Comparison of ENCODE assay signal across 16 mouse cellular contexts in genomic region chrX:35930934-35931406, GRCm38 (mm10). TPM values are rescaled to one million over a fixed set of nuclear protein-coding genes. Genes with fewer than 3 reads are reported as not detected.
DNase-seq lines count a peak whose midpoint lies in the region; ATAC-seq and TF ChIP-seq lines count a peak whose summit lies in the region.
"Had no signal": no experiment of that assay in that cellular context is flagged by ENCODE, and none has a peak within 500 bp of the region (broad histone marks: within the 10 kb centered on the region; RNA-seq: fewer than 3 reads in every experiment).

No protein-coding gene starts in this region.

- no peak overlapping the region for H3ac ChIP-seq in myocyte (ENCODE audit: control insufficient read depth, insufficient read length)

- H3K36me3 ChIP-seq in CH12.LX (replicated peaks in 1 of 2; ENCODE audit: control insufficient read depth in 1 of 2, insufficient read depth in 1 of 2, low read length in 1 of 2), result no peaks in the 10 kb centered on the region
- no peaks in the 10 kb centered on the region for H3K36me3 ChIP-seq in intestine, embryonic 14.5 days (ENCODE audit: control insufficient read depth, insufficient read depth, low read length)
- no peaks in the 10 kb centered on the region for H3K36me3 ChIP-seq in myocyte (ENCODE audit: control insufficient read depth, insufficient read depth)
- H3K36me3 ChIP-seq: hindbrain, embryonic 15.5 days; kidney, embryonic 15.5 days; lung, embryonic 15.5 days; midbrain, embryonic 12.5 days had no signal

- 57% methylated on average over 3 of the region's 3 CpGs for WGBS in intestine, embryonic 14.5 days

- peak overlapping the region in 2 of 3 experiments; percentile 19 to 34 for H3K4me3 ChIP-seq in CH12.LX (replicated peaks in 1 of 3; ENCODE audit: low read depth in 2 of 3, low read length in 2 of 3, poor library complexity in 1 of 3)
- H3K4me3 ChIP-seq in intestine, embryonic 14.5 days (ENCODE audit: low read depth, low read length), result no peak overlapping the region
- H3K4me3 ChIP-seq in myocyte, result no peak overlapping the region
- H3K4me3 ChIP-seq: hindbrain, embryonic 15.5 days; kidney, embryonic 15.5 days; lung, embryonic 15.5 days; midbrain, embryonic 12.5 days had no signal

- no peaks in the 10 kb centered on the region for H3K9me3 ChIP-seq in CH12.LX (replicated peaks; ENCODE audit: low read length)
- H3K9me3 ChIP-seq in intestine, embryonic 14.5 days (ENCODE audit: control insufficient read depth, low read length), result no peaks in the 10 kb centered on the region
- H3K9me3 ChIP-seq: hindbrain, embryonic 15.5 days; kidney, embryonic 15.5 days; lung, embryonic 15.5 days; midbrain, embryonic 12.5 days had no signal

- H3K4me2 ChIP-seq in CH12.LX (ENCODE audit: insufficient read depth, low read depth, poor library complexity, severe bottlenecking) (peak overlapping the region; percentile 84), myocyte (ENCODE audit: low read depth) (peak overlapping the region; percentile 69)
- no peak overlapping the region for H3K4me2 ChIP-seq in intestine, embryonic 14.5 days (ENCODE audit: low read length)
- H3K4me2 ChIP-seq: hindbrain, embryonic 15.5 days; kidney, embryonic 15.5 days; lung, embryonic 15.5 days; midbrain, embryonic 12.5 days had no signal

- peak overlapping the region; percentile 14; the same call in 1 of the 2 replicates for H3K9ac ChIP-seq in CH12.LX (ENCODE audit: insufficient read depth, low read depth)
- H3K9ac ChIP-seq in intestine, embryonic 14.5 days (ENCODE audit: low read length), result no peak overlapping the region
- H3K9ac ChIP-seq: hindbrain, embryonic 15.5 days; kidney, embryonic 15.5 days; lung, embryonic 15.5 days; midbrain, embryonic 12.5 days had no signal

- in situ Hi-C loops in CH12.LX (cut with MboI; ENCODE audit: low pct_ligation_motif_present, low pct_unique_long_range_greater_than_20kb, low sequenced_read_pairs), result no loop called here

- peak overlapping the region; percentile 88 for H3K27ac ChIP-seq in CH12.LX (ENCODE audit: insufficient read depth, low read depth)
- no peak overlapping the region for H3K27ac ChIP-seq in intestine, embryonic 14.5 days (ENCODE audit: low read depth)
- H3K27ac ChIP-seq: hindbrain, embryonic 15.5 days; kidney, embryonic 15.5 days; lung, embryonic 15.5 days; midbrain, embryonic 12.5 days had no signal

- TF ChIP-seq RAD21 in CH12.LX (IDR thresholded peaks at IDR 0.05; ENCODE audit: low read depth, low read length), result no peak

- peak; percentile 87 for ATAC-seq in intestine, embryonic 14.5 days (replicated peaks; ENCODE audit: low FRiP score, low TSS enrichment, low read depth)

- peak; percentile 45; the same call in 1 of the 2 replicates for TF ChIP-seq POLR2A in CH12.LX (IDR thresholded peaks at IDR 0.05; ENCODE audit: low read depth, low read length)
- TF ChIP-seq POLR2A in myocyte (IDR thresholded peaks at IDR 0.05; ENCODE audit: insufficient read length, low read depth), result no peak

- peaks cover 5% of the 10 kb centered on the region; the same call in 1 of the 2 replicates for H3K79me2 ChIP-seq in CH12.LX (replicated peaks; ENCODE audit: control insufficient read depth, extremely low read depth, insufficient read depth, poor library complexity, severe bottlenecking)
- peaks cover 5% of the 10 kb centered on the region for H3K79me2 ChIP-seq in myocyte (ENCODE audit: control insufficient read depth, insufficient read depth)

- dilution Hi-C loops in CH12.LX (cut with MboI; ENCODE audit: extremely low pct_ligation_motif_present, extremely low pct_unique_long_range_greater_than_20kb, low sequenced_read_pairs), result no loop called here

- peaks cover 17 to 69% of the 10 kb centered on the region in 2 experiments for H3K4me1 ChIP-seq in CH12.LX (ENCODE audit: control insufficient read depth in 1 of 2, insufficient read depth in 2 of 2)
- H3K4me1 ChIP-seq in intestine, embryonic 14.5 days (replicated peaks; ENCODE audit: control insufficient read depth, insufficient read depth, low read length), result no peaks in the 10 kb centered on the region
- H3K4me1 ChIP-seq: hindbrain, embryonic 15.5 days; kidney, embryonic 15.5 days; lung, embryonic 15.5 days; midbrain, embryonic 12.5 days had no signal

- no peak for TF ChIP-seq CTCF in CH12.LX (conservative IDR thresholded peaks at IDR 0.05 in 1 of 2, IDR thresholded peaks at IDR 0.05 in 1 of 2; ENCODE audit: low read depth in 2 of 2, low read length in 2 of 2)

- no peak for TF ChIP-seq EP300 in CH12.LX (IDR thresholded peaks at IDR 0.05; ENCODE audit: low read length)

- H3K27me3 ChIP-seq in CH12.LX (replicated peaks) (no peaks in the 10 kb centered on the region), myocyte (ENCODE audit: control insufficient read depth, insufficient read depth, insufficient read length) (no peaks in the 10 kb centered on the region)
- H3K27me3 ChIP-seq in intestine, embryonic 14.5 days (replicated peaks; ENCODE audit: control insufficient read depth, insufficient read depth, low read length), result no peaks in the 10 kb centered on the region
- H3K27me3 ChIP-seq: hindbrain, embryonic 15.5 days; kidney, embryonic 15.5 days; lung, embryonic 15.5 days; midbrain, embryonic 12.5 days had no signal

- peak; percentile 43 for DNase-seq in 3134 (ENCODE audit: extremely low read depth, insufficient read length, low spot score)
- peak; percentile 73 for DNase-seq in CH12.LX (ENCODE audit: extremely low read depth)
- DNase-seq in intestine, embryonic 14.5 days (ENCODE audit: low spot score), result no peak
- no peak for DNase-seq in kidney, postnatal 14 days
- no peak for DNase-seq in frontal cortex, postnatal 14 days (ENCODE audit: low spot score in 2 of 2)
- DNase-seq in lung, postnatal 14 days, result no peak
- DNase-seq in left cerebral cortex, adult 18-20 months (ENCODE audit: low spot score in 2 of 2), result no peak
- DNase-seq: adrenal gland, adult 2 months; cerebellum, postnatal 14 days; heart, adult 11 months; heart, postnatal 10 days had no signal

TF ChIP-seq in CH12.LX, 34 proteins besides CTCF, POLR2A, EP300 and RAD21:
- peak; percentile 17; the same call in 1 of the 2 replicates for TF ChIP-seq ZNF384 (IDR thresholded peaks at IDR 0.05; ENCODE audit: low read depth, low read length)
- TF ChIP-seq MYC (IDR thresholded peaks at IDR 0.05; ENCODE audit: low read depth, low read length), result no peak
- TF ChIP-seq MAZ (IDR thresholded peaks at IDR 0.05; ENCODE audit: low read depth, low read length), result no peak
- no peak for TF ChIP-seq UBTF (IDR thresholded peaks at IDR 0.05; ENCODE audit: low read depth, low read length)
- TF ChIP-seq SMC3 (IDR thresholded peaks at IDR 0.05; ENCODE audit: low read depth, low read length), result no peak
- TF ChIP-seq USF2 (conservative IDR thresholded peaks at IDR 0.05; ENCODE audit: low read depth, low read length), result no peak
- no peak for TF ChIP-seq CHD1 (IDR thresholded peaks at IDR 0.05; ENCODE audit: low read depth, low read length)
- 0 out of 2 replicates have a peak, but pooled peaks have one; percentile 30 for TF ChIP-seq MAX (IDR thresholded peaks at IDR 0.05; ENCODE audit: low read length)
- TF ChIP-seq SIN3A (IDR thresholded peaks at IDR 0.05; ENCODE audit: low read length), result 0 out of 2 replicates have a peak, but pooled peaks have one; percentile 11
- TF ChIP-seq TBP (conservative IDR thresholded peaks at IDR 0.05; ENCODE audit: low read depth, low read length), result no peak
- no peak for TF ChIP-seq KAT2A (IDR thresholded peaks at IDR 0.05; ENCODE audit: insufficient replicate concordance, low read length)
- TF ChIP-seq E2F4 (IDR thresholded peaks at IDR 0.05; ENCODE audit: insufficient replicate concordance, low read depth, low read length), result no peak
- no peak for TF ChIP-seq PAX5 (IDR thresholded peaks at IDR 0.05; ENCODE audit: low read length)

TF ChIP-seq in myocyte, 11 proteins besides CTCF, POLR2A, EP300 and RAD21:
- no peak for TF ChIP-seq MYOG (IDR thresholded peaks at IDR 0.05; ENCODE audit: control insufficient read depth in 1 of 3, insufficient read depth in 1 of 3, insufficient read length in 2 of 3, low read depth in 2 of 3)
- no peak for TF ChIP-seq TCF3 (IDR thresholded peaks at IDR 0.05; ENCODE audit: insufficient read length, low read depth)

RNA-seq across cellular contexts. Expression of gene Dock11, which starts 42.3 kb away (rescaled TPM):
- 25.1 and 25.4 TPM in 2 replicates for total RNA-seq in CH12.LX (2012; rRNA removed)
- 47.6 and 61.0 TPM in 2 replicates for total RNA-seq in CH12.LX (2014; rRNA removed)
- polyA plus RNA-seq in CH12.LX (2012; ENCODE audit: insufficient read length, low read depth), result 30.4 and 31.8 TPM in 2 replicates
- 19.0 and 22.3 TPM in 2 replicates for polyA plus RNA-seq in intestine, embryonic 14.5 days (2014; fragmentation: Nextera tagmentation; extraction: Ambion mirVana)
- 6.2 TPM for polyA plus RNA-seq in myocyte (2012; fragmentation: generic; extraction: Trizol)
- 1 to 10 TPM; 5.9 to 6.1 TPM for total RNA-seq in left cerebral cortex, adult 18-20 months (2021)

Comparison
In these comparisons a context has a peak if more than half of its experiments do, and no peak if none do; other contexts are left out.
1. DNase-seq: peak in 3134 (single experiment) and CH12.LX (single experiment); none in intestine, embryonic 14.5 days (single experiment), kidney, postnatal 14 days (single experiment), frontal cortex, postnatal 14 days (0 of 2), lung, postnatal 14 days (single experiment) and left cerebral cortex, adult 18-20 months (0 of 2).
2. H3K4me3 ChIP-seq: peak in CH12.LX (2 of 3); none in intestine, embryonic 14.5 days (single experiment) and myocyte (single experiment).